Mouse (Mus musculus) testis, adult 2 months (tissue): Measurements from ENCODE around the gene Gm5538. TPM values are rescaled to one million over a fixed set of nuclear protein-coding genes. Genes with fewer than 3 reads are reported as not detected.

Experiments
- H3K27ac ChIP-seq: fragments of 200-500 bp; 2 replicates; pipeline ENCODE4 v1.5.1; 2012; ENCODE audit warnings: low read depth, low read length; ENCODE audit not compliant: control insufficient read depth, insufficient read depth
- H3K27me3 ChIP-seq: fragments of 200-500 bp; 2 replicates; pipeline ENCODE4 v1.6.1; 2012; ENCODE audit warnings: mild to moderate bottlenecking, low read length, moderate library complexity; ENCODE audit not compliant: control insufficient read depth, insufficient read depth
- H3K36me3 ChIP-seq: fragments of 200-500 bp; 2 replicates; pipeline ENCODE4 v1.6.1; 2012; ENCODE audit warnings: mild to moderate bottlenecking, low read length; ENCODE audit not compliant: control insufficient read depth, insufficient read depth
- H3K4me1 ChIP-seq: fragments of 200-500 bp; 2 replicates; pipeline ENCODE4 v1.6.1; 2012; ENCODE audit warnings: low read length; ENCODE audit not compliant: control insufficient read depth, insufficient read depth
- H3K4me3 ChIP-seq: fragments of 200-500 bp; 2 replicates; pipeline ENCODE4 v1.5.1; 2012; ENCODE audit warnings: low read depth, mild to moderate bottlenecking, low read length, moderate library complexity, mixed read lengths; ENCODE audit not compliant: control insufficient read depth
- CTCF ChIP-seq: fragments of 200-500 bp; IDR thresholded peaks from 2 replicates; pipeline ENCODE4 v1.5.1; 2012; ENCODE audit warnings: low read depth, mild to moderate bottlenecking, inconsistent platforms, low read length, moderate library complexity; ENCODE audit not compliant: control insufficient read depth, insufficient read depth, insufficient replicate concordance
- POLR2A ChIP-seq: fragments of 200-500 bp; IDR thresholded peaks from 2 replicates; pipeline ENCODE4 v1.6.1; 2012; ENCODE audit warnings: low read depth, mild to moderate bottlenecking, inconsistent platforms, low read length, moderate library complexity; ENCODE audit not compliant: control insufficient read depth
- polyA plus RNA-seq: library from polyadenylated mRNA; depleted of rRNA; stranded (reverse); fragments of >200 nt; gene quantifications from 2 replicates; pipeline ENCODE4 v1.2.3, GENCODE M21; 2012; rRNA removed

Gene Gm5538
- 1.8 and 2.0 TPM in 2 replicates for polyA plus RNA-seq

DNA sequence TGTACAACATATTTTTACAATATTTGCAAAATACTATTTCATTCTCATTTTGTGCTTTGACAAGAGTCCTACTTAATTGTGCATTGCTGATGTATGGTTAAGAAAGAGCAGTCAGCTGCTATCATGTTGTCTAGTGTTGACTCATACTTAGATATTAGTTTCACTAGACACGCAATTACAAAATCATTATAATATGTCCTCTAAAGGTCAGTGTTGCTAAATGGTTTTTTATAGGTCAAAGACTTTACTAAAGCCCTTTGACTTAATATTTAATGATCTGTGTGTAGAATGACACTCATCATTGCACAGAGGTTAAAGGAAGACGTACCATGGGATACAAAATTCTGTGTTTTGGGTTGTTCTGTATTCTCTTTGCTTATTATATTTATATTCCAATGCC is at the start of gene Gm5538:
Gene Gm5538, plus strand, starts transcription at position 301 of the 400 bp plus-strand sequence.
- H3K4me3 ChIP-seq = no peak within 1 kb of the TSS
- no peaks in the 10 kb centered on the region for H3K36me3 ChIP-seq
- no peak within 1 kb of the TSS for H3K27ac ChIP-seq
- H3K27me3 ChIP-seq = no peaks in the 10 kb centered on the region
- no peaks in the 10 kb centered on the region for H3K4me1 ChIP-seq
- TF ChIP-seq CTCF = no peak
- TF ChIP-seq POLR2A = no peak

GRCm38 (mm10) chr3:59697391-59697790 is 32.2 kb upstream of the Gm5538 start:
- H3K27me3 ChIP-seq = no peaks in the 10 kb centered on the region
- H3K4me3 ChIP-seq = no peak overlapping the region
- H3K36me3 ChIP-seq = no peaks in the 10 kb centered on the region
- no peak overlapping the region for H3K27ac ChIP-seq
- H3K4me1 ChIP-seq = no peaks in the 10 kb centered on the region
- no peak for TF ChIP-seq CTCF
- TF ChIP-seq POLR2A = no peak

GRCm38 (mm10) chr3:59702614-59703110 is 26.9 kb upstream of the Gm5538 start:
- Histone ChIP-seq H3K4me3 (no peak overlapping the region), H3K27me3 (no peaks in the 10 kb centered on the region), H3K27ac (no peak overlapping the region), H3K36me3 (no peaks in the 10 kb centered on the region), H3K4me1 (no peaks in the 10 kb centered on the region)
- TF ChIP-seq POLR2A = no peak
- no peak for TF ChIP-seq CTCF

- Histone ChIP-seq H3K27ac (no peak overlapping the region), H3K27me3 (no peaks in the 10 kb centered on the region), H3K36me3 (no peaks in the 10 kb centered on the region), H3K4me3 (no peak overlapping the region), H3K4me1 (no peaks in the 10 kb centered on the region)
- TF ChIP-seq POLR2A = no peak
- TF ChIP-seq CTCF = no peak
Measured at GRCm38 (mm10) chr3:59739866-59740265, 10.3 kb downstream of the Gm5538 start.

DNA sequence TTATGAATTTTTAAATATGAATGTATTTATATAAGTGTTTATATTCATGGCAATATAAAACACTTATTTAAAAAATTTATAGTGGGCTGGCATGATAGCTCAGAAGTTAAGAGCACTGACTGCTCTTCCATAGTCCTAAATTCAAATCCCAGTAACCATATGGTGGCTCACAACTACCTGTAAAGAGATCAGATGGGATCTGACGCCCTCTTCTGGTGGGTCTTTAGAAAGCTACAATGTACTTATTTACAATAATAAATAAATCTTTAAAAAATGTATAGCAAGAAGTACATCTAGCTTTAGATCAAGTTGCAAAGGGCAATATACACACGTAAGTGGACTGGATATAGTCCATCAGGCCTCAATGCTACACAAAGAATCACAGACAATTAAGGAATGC is 14.6 kb downstream of the Gm5538 start:
- TF ChIP-seq CTCF (no peak), POLR2A (no peak)
- H3K4me1 ChIP-seq = no peaks in the 10 kb centered on the region

More for the DNA sequence above, 14.6 kb downstream of the Gm5538 start:
- Histone ChIP-seq H3K27ac (no peak overlapping the region), H3K36me3 (no peaks in the 10 kb centered on the region), H3K27me3 (no peaks in the 10 kb centered on the region), H3K4me3 (no peak overlapping the region)

Other genes with a start within 250 kb of the Gm5538 start
- not detected in 2 replicates for gene Gm8298, start 131.3 kb downstream of the Gm5538 start, polyA plus RNA-seq
- not detected in 2 replicates for gene C130079G13Rik, start 195.4 kb downstream of the Gm5538 start, polyA plus RNA-seq